Mouse (Mus musculus) testis, postnatal 14 days (tissue): ENCODE measurements at regions not wholly inside any gene's neighbourhood (a gene's known extent, or its start where the extent isn't known, plus 50 kb on each side); places are given as distances from the start of the nearest gene placed in this dataset.
A peak's percentile ranks its signal among the peaks of the same experiment; 100 is the strongest.

Source experiments
- DNase-seq: peaks from one replicate; pipeline ENCODE4 v3.0.0; 2021; ENCODE audit warnings: low spot score

DNA sequence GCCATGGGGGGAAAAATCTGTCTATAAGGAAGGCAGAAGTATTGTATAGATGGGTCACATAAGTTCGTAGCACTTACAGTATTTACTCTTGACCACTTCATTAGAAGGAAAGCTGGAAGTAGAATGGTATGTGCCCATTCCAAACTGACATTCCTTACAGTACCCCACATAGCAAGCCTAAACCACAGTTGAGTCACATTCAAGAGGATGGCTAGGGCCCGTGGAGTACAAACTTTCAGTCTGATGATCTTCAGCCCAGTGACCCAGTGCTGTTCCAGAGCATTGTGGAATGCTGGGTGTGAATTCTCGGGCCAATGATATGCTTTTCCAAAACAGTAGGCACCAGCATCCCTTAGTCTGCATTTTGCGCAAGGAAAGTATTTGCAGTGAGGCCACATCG lies 124.2 kb upstream of the Tent5a start:
- DNase-seq: no peak

DNA sequence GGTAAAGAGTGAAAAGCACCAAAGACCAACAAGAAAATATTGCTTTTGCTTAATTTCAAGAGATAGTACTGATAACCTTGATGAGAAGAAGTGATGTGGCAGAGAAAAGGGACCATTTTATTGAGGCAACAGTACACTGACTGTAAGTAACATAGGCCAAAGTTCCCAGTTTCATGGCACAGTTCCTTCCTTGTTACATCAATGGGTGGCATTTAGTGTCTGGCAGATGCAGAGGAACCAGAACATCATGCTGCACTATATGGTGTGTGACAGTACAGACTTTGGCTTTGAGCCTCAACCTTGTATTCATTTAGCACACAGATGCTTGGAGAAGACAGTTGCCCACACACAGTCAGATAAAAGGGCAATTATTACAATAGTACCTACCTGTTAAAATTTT lies 123.7 kb upstream of the Tent5a start:
- DNase-seq: no peak

DNA sequence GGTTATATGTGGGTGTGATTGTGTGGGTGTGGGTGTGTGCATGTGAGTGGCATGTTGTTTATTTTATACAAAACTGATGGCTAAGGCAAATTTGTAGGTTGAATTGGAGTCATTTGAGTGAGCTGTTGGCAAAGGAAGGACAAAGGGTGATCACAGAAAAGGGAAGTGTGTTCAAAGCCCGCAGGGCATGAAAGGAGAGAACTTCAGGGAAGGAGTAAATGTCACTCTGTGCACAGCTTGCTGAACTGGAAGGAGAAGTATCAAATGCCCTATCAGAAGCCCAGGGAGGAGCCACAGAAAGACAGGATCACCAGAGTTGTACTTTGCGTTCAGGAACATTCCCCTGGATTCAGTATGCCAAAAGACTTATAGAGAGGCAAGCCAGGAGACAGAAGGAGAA lies 122.3 kb upstream of the Tent5a start:
- no peak for DNase-seq

DNA sequence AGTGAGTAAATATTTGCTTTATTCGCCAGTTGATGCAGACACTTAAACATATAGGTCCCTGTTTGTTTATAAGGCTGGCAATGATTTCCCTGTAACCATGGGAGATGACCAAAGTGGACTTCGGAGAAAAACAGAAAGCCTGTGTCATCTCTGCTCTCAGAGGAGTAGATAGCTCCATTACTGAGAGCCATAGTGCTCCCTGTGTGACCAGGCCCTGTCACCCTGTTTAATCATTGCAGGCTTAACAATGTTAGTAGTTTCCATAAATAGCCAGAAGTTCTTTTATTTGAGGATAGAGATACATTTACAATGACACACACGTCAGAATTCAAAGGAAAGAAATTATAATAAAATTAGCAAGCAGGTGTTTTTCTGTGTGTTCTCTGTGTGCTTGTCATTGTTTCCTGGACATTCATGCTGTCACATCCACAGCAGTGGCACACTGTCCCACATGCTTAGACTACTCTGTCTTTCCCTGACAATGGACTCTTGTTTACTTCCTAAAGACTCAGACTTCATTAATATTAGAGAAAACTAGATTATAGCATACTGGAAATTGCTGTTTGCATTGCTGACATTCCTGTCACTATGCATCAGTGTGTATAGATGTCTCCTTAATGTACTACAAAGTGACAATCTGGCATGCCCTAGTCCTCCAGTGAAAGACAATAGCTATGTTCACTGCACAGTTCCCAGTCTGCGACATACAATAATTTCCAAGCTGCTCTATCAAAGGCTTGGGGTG lies 115.8 kb upstream of the Tent5a start:
- DNase-seq: no peak

DNA sequence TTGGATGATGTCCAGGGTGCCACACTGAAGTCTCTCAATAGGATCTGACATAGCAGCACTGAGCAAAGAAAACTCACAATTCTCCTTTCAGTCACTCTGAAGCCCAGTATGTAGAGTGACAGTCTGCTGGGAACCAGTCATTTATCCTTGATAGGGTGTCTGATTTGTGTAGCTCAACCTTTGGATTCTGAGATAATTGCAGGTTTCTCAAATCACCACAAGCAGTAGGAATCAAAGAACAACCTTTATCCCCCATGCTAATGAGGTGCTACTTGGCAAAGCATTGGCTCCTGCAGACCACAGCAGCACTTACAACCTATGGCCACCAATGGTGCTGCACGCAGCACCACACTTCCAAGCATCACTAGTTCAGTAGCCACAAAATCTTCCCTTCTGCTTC lies 112.5 kb upstream of the Tent5a start:
- no peak for DNase-seq

DNA sequence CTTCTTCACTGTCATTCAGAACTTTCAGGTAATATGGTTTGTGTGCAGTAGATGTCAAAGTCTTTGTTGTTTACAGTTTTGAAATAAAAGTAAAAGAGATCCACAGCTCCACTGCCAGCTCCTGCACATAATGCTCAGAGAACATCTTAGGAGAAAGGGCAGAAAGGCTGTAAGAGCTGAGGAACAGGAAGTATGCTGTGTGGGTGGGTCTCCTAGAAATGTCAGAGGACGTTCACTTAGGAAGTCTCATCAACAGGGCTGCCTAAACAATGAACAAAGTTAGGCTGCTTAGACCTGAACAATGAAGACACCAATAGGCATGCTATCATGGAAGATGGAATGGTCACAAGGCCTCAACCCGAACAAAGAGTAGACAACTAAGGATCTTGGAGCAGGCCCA lies 105.1 kb upstream of the Tent5a start:
- DNase-seq: no peak

DNA sequence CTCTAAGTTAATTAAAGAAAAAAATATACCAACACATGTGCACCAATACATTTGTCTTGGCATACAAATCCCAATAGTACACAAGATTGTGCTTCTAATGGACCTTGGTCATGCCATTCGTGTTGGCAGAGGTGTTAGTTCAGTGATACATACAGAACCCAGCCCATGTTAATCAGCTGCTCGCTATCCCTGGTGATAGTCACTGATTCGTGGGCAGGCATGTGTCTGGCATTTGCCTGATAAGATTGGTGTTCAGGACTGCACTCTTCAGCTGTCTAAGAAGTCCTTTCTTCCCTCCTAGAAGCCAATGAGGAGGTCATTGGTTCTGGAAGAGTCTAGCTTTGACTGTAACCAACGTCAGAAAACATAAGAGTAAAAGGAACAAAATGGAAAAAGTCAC lies 99.7 kb upstream of the Tent5a start:
- DNase-seq: no peak

DNA sequence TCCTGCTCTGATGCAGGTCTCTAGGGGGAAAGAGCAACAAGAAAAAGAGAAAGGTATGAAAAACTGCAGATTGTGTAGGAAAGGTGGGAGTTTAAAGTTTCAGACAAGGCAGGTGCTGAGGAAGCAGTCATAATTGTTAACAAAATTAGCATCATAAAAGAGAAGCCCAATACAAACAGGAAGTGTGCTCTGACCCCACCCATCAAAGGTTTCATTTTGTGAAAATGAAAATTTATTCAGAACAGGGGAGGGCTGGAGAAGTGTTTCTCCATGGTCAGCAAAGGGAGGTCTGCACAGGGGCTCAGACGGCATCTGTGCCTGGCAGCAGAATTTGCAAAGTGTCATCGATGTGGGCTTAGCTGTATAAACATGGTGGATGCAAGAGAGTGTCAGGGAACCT lies 96.8 kb upstream of the Tent5a start:
- no peak for DNase-seq

DNA sequence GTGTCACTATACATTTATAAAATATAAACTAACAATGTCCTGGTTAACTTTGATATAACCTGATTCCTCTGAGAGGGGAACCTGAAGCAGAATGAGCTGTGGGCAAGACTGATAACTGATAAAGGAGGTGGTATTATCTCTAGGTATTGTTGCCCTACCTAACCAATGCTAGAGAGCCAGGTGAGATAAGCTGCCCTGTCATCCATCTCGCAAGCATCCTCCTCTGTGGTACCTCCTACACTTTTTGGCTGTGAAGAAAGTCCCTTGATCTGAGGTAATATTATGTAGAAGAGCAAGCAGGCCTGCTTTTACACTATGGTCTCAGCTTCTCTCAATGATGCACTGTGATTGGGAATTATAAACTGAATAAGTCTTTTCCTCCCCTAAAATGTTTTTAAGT lies 87.2 kb upstream of the Tent5a start:
- no peak for DNase-seq

DNA sequence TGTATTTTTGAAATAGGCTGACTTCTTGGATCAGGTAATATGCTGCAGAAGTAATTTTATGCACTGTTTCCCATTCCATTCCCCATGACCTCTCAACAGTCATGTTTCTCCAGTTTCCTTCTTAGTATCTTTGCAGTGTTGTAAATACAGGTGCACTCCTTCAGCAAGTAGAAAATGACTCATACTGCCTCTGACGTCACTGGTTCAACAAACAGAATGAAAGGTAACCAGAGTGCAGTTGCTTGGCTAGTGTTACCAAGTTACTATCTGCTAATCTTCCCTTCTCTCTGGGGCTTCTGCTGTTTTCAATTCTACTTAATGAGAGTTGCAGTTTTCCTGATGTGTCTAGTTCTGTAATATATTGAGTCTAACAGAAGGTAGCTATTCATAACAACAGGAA lies 86.7 kb upstream of the Tent5a start:
- no peak for DNase-seq

DNA sequence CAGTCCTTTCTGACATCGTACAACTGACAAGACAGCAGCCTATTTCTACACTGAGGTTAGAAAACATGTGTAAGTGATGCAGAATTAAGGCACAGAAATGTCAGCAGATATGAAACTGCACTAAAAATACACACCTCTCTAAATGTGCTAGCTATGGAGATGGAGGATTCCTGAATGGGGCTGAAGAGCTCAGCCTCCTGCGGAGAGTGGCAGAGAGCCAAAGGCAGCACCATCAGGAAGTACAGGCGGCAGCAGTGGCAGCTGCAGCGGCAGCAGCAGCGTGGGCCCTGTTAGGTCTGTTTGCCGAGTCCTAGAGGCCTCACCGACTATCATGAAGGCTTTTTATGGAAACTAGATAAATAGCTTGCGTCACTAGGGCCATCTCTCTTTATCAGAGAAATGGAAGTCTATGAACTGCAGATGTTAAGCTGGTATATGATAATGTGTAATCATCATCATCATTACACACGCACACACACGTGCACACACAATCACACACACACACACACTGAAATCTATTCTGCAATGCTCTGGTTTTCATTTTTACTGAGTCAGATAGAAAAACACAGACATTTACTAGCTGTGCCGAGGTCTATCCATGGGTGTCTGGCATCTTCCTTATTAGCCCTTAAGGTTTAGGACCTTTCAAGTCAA lies 83.6 kb upstream of the Tent5a start:
- DNase-seq: peak; percentile 40

DNA sequence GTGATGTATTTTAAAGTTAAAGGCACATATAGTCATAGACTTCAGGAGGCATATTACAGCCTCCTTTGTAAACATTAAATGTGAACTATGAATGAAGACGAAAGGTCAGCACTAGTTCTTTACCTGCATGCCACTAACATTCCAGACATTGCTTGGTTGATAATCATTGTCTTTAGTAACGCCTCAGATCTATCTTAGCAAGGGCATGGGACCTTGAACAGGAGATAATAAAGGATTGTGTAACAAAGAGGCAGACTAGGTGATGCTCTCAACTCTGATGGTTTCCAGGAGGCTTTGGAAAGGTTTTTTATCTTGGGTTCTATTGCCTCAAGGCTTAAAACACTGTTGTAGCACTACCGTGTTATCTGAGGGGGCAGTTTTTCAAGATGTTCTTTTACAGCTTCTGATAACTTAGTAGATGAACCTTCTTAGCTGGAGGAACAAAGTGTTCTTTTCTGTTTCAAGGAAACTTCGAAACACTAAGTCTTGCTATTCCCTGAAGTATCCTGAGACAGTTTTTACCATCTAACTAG lies 82.9 kb upstream of the Tent5a start:
- DNase-seq: peak; percentile 30

DNA sequence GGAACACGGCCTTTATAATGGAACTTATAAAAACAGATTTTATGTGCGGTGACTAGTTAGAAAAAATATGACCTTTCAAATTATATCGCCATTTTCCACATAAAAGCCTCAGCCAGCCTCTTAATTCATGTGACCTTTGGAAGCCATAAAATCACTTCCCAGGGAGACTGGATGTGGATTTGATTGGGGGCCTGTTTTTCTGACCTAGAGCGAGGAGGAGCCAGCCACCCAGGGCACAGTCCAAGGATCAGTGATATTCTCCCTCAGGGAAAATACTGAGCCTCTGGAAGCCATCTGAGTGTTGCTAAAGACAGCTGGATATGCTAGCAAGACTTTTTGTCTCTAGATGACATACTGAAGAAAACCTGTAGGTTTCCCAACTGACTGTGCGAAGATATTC lies 81.3 kb upstream of the Tent5a start:
- no peak for DNase-seq

DNA sequence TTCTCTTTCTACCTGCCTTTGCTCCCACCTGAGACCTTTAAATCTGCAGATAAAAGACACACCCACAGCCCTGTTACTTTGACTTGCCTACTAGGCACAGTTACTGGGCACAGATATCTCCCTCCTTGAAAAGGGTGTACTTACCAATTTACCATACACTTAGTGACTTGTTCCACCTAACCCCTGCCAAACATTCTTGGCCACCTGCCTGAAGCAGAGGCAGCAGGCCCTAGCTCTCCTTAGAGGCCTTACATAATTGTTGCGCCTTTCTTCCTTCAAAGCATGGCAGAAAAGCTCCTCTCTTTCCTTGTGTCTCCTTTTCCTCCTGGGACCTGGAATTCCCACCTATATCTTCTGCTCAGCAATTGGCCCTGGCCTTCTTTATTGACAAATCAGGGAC lies 80.4 kb upstream of the Tent5a start:
- no peak for DNase-seq

DNA sequence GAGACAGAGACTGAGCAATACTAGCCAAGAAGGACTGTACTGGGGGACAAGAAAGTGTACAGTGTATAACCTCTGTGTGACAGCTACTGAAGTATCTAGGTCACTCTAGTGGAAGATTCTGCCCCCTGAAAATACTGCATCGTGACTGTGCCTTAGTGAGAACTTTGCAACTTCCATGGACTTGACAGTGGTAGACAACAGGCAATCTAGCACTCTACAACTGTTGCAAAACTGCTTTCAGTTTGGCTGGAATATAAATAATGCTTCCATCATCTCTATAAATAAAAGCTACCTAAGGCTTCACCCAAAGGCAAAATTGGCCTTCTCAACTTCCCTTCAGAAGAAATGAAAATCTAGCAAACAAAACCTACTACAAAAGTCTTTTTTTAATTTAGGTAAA lies 74.6 kb upstream of the Tent5a start:
- no peak for DNase-seq

DNA sequence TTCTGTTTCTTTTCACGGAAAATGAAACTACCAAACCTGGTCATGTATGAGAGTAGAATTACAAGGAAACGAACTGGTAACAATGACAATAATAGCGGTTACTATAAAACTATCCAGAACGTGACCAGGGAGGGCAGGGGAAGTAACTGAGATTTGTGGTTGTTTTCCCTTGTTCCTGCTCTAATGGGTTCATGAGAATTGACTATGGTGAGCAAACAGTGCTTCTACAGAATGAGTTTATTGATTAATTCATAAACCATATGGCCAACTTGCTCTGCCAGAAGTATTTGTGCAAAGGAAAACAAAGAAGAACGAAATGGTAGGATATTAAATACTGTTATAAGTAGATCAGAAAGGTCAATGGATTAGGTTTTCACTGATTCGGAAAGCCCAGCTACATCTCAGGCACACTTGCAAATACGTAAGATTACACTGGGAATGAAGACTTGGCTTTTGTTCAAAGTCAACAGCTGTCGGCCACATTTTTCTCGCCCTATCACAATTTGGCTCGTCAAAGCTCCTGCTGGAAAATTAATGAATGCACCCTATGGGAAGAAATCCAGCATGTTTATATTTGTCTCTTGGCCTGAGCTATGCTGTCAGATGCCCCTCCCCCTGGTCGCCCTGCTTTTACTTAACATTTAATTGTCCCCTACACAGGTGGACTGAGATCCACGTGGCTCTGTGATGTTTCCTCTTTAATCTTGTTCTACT lies 73.6 kb upstream of the Tent5a start:
- DNase-seq: no peak

DNA sequence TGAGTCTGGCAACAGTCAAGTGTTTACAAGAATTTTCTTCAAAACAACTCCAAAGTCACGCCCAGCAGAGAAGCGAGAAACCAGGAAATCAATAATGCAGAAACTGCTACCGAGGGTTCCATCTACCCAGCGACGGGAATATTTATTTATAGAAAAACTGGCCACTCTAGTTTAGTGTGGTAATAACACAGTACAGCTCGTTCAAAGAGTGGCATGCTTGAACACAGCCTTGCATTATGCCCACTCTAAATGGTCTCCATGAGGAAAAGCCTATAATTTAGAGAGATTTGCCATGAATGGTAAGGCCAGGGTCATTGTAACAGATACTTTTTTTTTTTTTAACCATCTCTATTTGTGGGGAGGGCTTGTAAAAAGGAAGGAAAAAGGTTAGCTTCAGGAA lies 67.8 kb upstream of the Tent5a start:
- no peak for DNase-seq

DNA sequence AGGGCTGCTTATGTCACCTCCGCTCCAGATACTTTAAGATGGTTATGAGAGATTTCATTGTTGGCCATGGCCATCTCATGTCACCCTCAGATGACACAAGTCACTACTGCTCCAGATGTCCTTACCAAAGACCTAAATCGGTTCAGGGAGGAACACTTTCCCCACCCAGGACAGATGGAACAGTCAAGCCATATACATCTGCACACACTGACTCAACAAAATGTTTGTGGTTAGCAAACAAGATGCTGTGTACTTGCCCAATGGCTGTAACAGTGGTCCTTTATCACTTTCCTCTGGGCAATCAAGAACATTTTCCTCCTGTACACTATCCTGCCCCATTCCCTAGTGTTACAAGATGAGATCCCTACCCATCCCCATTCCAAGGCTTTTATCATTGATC lies 64.1 kb upstream of the Tent5a start:
- no peak for DNase-seq

DNA sequence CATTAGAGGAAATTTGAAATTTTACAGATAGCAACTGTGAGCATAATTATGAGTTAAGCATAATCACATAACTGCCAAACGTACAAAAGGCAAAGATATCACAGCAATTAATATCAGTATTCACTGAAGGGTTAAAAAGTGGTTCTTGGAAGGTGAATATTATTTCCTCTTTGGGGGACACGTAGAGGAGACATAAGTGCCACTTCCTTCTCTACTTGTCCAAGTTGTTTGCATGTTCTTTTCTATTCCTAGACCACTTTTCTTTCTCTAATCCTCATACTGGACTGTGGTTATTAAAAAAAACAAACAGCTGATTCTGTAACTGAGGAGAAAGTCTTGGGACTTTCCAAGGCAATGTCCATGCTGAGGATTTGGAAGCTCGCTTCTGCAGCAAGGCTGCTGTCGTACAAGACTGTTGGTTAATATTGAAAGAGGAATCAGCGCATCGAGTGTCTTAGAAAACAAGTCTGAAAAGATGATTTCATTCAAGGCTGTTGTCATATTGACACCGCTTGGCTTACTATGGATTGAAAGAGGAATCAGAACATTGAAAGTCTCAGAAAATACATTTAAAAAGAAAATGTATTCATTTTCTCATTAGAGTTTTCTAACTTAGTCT lies 61.7 kb upstream of the Tent5a start:
- no peak for DNase-seq

DNA sequence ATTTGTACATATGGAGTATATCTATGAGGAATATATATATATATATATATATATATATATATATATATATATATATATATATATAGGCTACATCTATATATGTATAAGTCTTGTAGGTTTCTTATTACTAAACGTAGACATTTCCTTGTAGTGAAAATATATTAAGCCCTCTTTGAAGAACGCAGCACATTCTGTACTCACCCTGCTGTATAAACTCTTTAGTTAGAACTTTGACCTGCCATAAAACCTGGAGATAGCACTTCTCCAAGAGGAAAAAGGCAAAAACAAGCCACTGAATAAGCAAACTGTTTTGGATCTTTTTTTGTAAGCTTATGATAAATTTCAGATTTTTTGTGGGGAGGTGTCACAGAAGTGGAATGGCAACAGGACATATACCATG lies 55.3 kb upstream of the Tent5a start:
- DNase-seq: no peak

DNA sequence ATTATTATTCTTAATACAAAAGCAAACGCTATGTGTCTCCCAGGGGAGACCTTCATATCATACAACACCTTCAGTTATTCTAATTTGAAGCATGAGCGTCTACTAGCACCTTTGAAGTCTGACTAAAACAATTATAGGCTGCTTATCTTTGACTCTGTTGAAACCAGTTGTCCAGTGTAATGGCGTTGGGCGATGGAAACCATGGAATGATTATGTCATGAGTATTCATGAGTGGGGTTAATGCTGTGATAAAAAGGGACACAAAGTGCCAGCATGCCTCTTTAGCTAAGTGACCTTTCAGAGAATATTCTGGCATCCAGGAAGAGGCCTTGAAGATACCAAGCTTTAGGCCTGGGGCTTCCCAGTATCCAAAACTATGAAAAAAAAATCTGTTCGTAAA lies 53.6 kb upstream of the Tent5a start:
- no peak for DNase-seq

DNA sequence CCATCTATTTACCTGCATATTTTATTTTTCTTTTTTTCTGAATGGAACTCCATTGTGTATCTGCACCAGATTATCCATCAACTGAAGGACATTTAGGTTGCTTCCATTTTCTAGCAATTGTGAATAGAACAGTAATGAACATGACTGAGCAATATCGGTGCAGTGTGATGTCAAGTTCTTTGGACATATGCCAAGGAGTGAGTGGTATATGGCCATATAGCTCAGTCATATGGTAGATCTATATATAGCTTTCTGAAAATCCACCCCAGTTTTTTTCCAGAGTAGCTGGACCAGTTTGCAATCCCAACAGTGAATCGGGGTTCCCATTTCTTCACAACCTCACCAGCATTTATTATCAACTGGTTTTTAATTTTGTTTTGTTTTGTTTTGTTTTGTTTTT lies 52.0 kb upstream of the Tent5a start:
- DNase-seq: no peak
